Mouse (Mus musculus): Measurements from ENCODE around the gene Mbip. TPM values are rescaled to one million over a fixed set of nuclear protein-coding genes. Genes with fewer than 3 reads are reported as not detected.

The Mbip gene
- total RNA-seq, 2 experiments from 2014 or later = 4.3 to 7.1 TPM

DNA sequence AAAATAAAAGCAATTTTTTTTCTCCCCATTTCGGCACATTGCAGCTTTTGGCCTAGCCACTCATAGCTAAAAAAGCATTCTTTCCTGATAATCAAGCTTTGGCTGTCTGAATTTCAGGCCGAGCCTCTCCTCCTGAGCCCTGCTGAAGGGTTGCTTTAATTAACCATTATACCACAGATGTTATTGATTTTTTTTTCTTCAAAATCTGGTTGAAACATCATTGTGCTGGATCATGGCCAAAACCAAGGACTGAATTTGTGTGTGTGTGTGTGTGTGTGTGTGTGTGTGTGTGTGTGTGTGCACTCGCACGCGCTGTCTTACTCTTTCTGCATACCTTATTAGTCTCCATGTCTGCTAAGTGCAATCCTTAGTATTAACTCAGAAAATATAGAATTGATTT, 48.6 kb downstream of the Mbip start:
- DNase-seq = no peak
- intact Hi-C loops (cut with DNase I) = no loop called here

GRCm38 (mm10) chr12:56296524-56296923, 49.2 kb downstream of the Mbip start:
- intact Hi-C loops (cut with DNase I) = no loop called here
- DNase-seq = no peak

DNA sequence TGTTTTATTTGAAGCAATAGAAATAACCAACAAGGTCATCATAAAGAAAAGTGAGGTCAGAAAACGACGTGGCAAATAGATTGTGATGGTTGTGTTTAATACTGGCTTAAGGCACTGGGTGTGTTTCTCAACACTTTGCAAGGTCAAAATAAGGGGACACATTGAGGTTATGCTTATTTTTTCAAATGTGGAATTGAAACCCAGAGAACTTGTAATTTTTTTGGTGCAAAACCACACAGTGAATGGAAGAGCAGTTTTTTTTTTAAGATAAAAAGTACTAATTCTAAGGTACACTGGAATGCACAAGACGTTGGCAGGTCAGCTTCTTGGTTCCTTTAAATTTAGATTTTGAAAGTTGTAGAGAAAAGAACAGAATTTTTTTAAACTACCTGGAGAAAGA, 50.5 kb downstream of the Mbip start:
- intact Hi-C loops (cut with DNase I) = no loop called here

GRCm38 (mm10) chr12:56288548-56288947, 57.1 kb downstream of the Mbip start:
- intact Hi-C loops (cut with DNase I) = no loop called here
- no peak for DNase-seq

More for the DNA sequence above, 50.5 kb downstream of the Mbip start:
- DNase-seq = no peak

- intact Hi-C loops (cut with DNase I) = no loop called here
- DNase-seq = no peak
Measured at GRCm38 (mm10) chr12:56286828-56287227, 58.9 kb downstream of the Mbip start.

GRCm38 (mm10) chr12:56284210-56284609, 61.5 kb downstream of the Mbip start:
- no peak for DNase-seq
- intact Hi-C loops (cut with DNase I) = no loop called here

DNA sequence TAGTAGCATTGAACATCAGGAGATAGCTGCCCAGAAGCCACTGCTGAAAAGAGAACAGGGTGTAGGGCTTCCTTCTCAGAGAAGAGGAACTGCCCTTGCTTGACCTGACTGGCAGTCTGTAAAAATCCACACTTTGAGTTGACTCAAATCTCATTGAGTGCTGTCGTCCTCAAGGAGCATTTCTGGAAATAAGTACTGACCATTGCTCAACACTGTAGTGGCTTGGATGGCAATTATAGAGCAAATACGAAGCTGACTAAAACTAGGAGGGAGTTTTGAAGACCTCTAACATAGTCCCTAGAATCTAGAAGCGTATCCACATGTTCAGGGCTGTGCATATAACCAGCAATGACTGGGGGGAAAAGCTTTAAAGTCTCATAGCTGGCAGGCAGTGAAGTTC, 64.0 kb downstream of the Mbip start:
- intact Hi-C loops (cut with DNase I) = no loop called here
- no peak for DNase-seq

Other genes with a start within 250 kb of the Mbip start
- gene Nkx2-1, start 191.0 kb upstream of the Mbip start, total RNA-seq (2021) = not detected

Measured in gastrocnemius, postnatal 36 days (tissue).